Mouse (Mus musculus): ENCODE measurements around the gene Myod1. TPM values are rescaled to one million over a fixed set of nuclear protein-coding genes. Genes with fewer than 3 reads are reported as not detected.

The Myod1 gene
- polyA plus RNA-seq (2015; fragmentation: Nextera tagmentation; extraction: Ambion mirVana): 2.2 and 8.1 TPM in 2 replicates

- Histone ChIP-seq H3K9me3 (no peaks in the 10 kb centered on the region), H3K4me1 (replicated peaks) (peaks cover 27% of the 10 kb centered on the region), H3K27ac (replicated peaks) (no peak within 1 kb of the TSS), H3K4me3 (peak within 1 kb of the TSS; percentile 29), H3K4me2 (peak within 1 kb of the TSS; percentile 52), H3K9ac (peak within 1 kb of the TSS; percentile 35; the same call in 1 of the 2 replicates), H3K36me3 (no peaks in the 10 kb centered on the region), H3K27me3 (peaks cover 85% of the 10 kb centered on the region)
- ATAC-seq (ENCODE audit: low read depth): 0 out of 2 replicates have a peak, but pooled peaks have one; percentile 57
- 3% methylated on average over 44 of the region's 44 CpGs for WGBS
These were observed at the start of gene Myod1 for GRCm38 (mm10) chr7:46376172-46377007. TSS of gene Myod1 (plus strand) at chr7:46376474.

DNA sequence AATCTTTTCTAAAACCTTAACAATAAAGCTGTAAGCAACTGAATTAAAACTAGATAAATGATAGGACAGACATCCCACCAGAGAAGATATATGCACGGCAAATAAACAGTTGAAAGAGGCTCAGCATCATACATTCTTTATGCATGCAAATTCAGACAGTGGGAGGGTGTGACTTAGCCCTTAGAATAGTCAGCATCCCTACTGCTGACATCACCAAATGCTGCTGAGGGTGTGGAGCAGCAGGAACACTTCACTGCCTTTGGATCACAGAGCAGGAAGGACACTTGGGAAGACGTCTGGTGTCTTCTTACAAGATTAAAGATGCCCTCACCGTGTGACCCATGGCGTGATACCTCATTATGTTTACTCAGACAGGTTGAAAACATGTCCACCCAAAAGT lies 48.4 kb upstream of the Myod1 start:
- no peak overlapping the region for H3K4me2 ChIP-seq
- ATAC-seq (ENCODE audit: low read depth): no peak
- H3K9me3 ChIP-seq: no peaks in the 10 kb centered on the region
- 70% methylated on average over 4 of the region's 4 CpGs for WGBS
- no peak overlapping the region for H3K4me3 ChIP-seq
- H3K36me3 ChIP-seq: no peaks in the 10 kb centered on the region
- H3K9ac ChIP-seq: no peak overlapping the region
- H3K27me3 ChIP-seq: no peaks in the 10 kb centered on the region
- no peak overlapping the region for H3K27ac ChIP-seq (replicated peaks)
- H3K4me1 ChIP-seq (replicated peaks): no peaks in the 10 kb centered on the region

DNA sequence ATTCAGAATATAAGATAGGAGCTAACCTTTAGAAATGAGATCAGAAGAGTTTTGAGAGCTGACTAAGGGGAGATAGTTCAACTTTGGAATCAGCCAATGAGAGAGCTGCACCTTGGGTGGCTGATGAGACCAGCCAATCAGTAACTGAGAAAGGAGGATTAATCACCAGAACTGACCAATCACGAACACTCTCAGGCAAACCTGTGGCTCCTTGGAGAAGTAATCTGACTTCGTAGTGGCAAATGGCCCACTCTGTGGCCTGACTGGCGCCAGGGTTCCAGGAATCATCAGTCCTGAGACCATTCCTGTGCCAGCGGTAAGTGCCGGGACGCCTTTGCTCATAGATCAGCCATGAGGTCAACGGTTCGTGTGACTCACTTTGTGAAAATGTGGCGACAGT lies 38.9 kb upstream of the Myod1 start:
- 87% methylated on average over 9 of the region's 9 CpGs for WGBS
- Histone ChIP-seq H3K4me3 (no peak overlapping the region), H3K27me3 (0 out of 2 replicates have a peak, but pooled peaks cover 3% of the 10 kb centered on the region), H3K36me3 (no peaks in the 10 kb centered on the region), H3K9ac (no peak overlapping the region), H3K4me2 (no peak overlapping the region), H3K27ac (replicated peaks) (no peak overlapping the region), H3K9me3 (no peaks in the 10 kb centered on the region), H3K4me1 (replicated peaks) (no peaks in the 10 kb centered on the region)
- ATAC-seq (ENCODE audit: low read depth): no peak

GRCm38 (mm10) chr7:46339818-46340217 lies 36.5 kb upstream of the Myod1 start:
- H3K9me3 ChIP-seq: no peaks in the 10 kb centered on the region
- no peaks in the 10 kb centered on the region for H3K4me1 ChIP-seq (replicated peaks)
- H3K27ac ChIP-seq (replicated peaks): no peak overlapping the region
- no peak overlapping the region for H3K4me3 ChIP-seq
- H3K4me2 ChIP-seq: no peak overlapping the region
- no peak overlapping the region for H3K9ac ChIP-seq
- WGBS: 49% methylated on average over 3 of the region's 3 CpGs
- no peak for ATAC-seq (ENCODE audit: low read depth)
- no peaks in the 10 kb centered on the region for H3K36me3 ChIP-seq
- 0 out of 2 replicates have a peak, but pooled peaks cover 3% of the 10 kb centered on the region for H3K27me3 ChIP-seq

GRCm38 (mm10) chr7:46340295-46340694 lies 36.0 kb upstream of the Myod1 start:
- Histone ChIP-seq H3K27ac (replicated peaks) (no peak overlapping the region), H3K27me3 (0 out of 2 replicates have a peak, but pooled peaks cover 3% of the 10 kb centered on the region), H3K4me1 (replicated peaks) (no peaks in the 10 kb centered on the region), H3K36me3 (no peaks in the 10 kb centered on the region), H3K4me3 (no peak overlapping the region), H3K9me3 (no peaks in the 10 kb centered on the region), H3K4me2 (no peak overlapping the region), H3K9ac (no peak overlapping the region)
- WGBS: 81% methylated on average over 5 of the region's 5 CpGs
- no peak for ATAC-seq (ENCODE audit: low read depth)

DNA sequence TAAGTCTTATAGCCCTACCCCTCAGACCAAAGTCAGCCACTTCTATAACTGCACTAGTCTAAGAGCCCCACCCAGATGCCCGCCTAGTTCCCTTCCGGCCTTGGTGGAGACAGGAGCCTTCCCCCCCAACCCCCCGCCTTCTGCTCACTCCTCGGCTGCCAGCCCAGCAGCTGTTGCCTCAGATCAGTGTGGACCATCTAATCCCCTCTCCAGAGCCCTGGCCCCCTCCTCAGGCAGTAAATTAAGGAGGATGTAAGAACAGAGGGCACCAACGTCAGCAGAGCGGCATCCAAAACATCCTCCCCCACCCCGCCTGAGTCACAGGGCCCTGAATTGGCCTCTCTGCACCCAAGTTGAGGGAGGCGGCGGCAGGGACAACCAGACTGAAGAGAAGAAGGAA lies 34.8 kb upstream of the Myod1 start:
- WGBS: 85% methylated on average over 9 of the region's 9 CpGs

DNA sequence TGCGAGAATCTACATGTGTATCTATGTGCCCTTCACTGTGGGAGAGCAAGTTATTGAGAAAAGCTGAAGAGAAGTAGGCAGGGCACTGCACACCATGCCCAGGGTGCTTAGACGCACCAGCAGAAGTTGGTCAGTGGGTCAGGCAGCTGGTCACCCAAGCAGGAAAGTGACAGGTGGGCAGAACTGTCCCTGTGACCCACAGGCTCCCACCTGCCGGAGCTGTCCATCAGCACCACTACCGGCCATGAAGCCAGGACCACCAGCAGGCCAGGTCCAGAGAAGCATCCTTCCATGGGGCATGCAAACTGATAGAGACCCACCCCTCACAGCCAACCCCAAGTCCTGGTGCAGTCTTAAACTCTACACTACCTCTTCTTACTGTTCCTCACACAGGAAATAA lies 28.6 kb upstream of the Myod1 start:
- H3K36me3 ChIP-seq: no peaks in the 10 kb centered on the region
- 75% methylated on average over 4 of the region's 4 CpGs for WGBS
- H3K27ac ChIP-seq (replicated peaks): no peak overlapping the region
- peaks cover 8% of the 10 kb centered on the region for H3K4me1 ChIP-seq (replicated peaks)
- H3K9ac ChIP-seq: no peak overlapping the region
- no peaks in the 10 kb centered on the region for H3K9me3 ChIP-seq
- H3K27me3 ChIP-seq: peaks cover 53% of the 10 kb centered on the region
- no peak overlapping the region for H3K4me2 ChIP-seq
- ATAC-seq (ENCODE audit: low read depth): no peak
- no peak overlapping the region for H3K4me3 ChIP-seq

More for the DNA sequence above, 34.8 kb upstream of the Myod1 start:
- Histone ChIP-seq H3K36me3 (no peaks in the 10 kb centered on the region), H3K4me3 (no peak overlapping the region), H3K4me1 (replicated peaks) (no peaks in the 10 kb centered on the region), H3K9me3 (no peaks in the 10 kb centered on the region), H3K9ac (no peak overlapping the region), H3K27me3 (peaks cover 2% of the 10 kb centered on the region), H3K27ac (replicated peaks) (no peak overlapping the region), H3K4me2 (no peak overlapping the region)
- ATAC-seq (ENCODE audit: low read depth): no peak

GRCm38 (mm10) chr7:46348813-46349212 lies 27.5 kb upstream of the Myod1 start:
- 2% methylated on average over 32 of the region's 36 CpGs for WGBS
- Histone ChIP-seq H3K9ac (peak overlapping the region; percentile 53), H3K27ac (replicated peaks) (no peak overlapping the region), H3K9me3 (no peaks in the 10 kb centered on the region), H3K27me3 (peaks cover 53% of the 10 kb centered on the region), H3K4me1 (replicated peaks) (peaks cover 8% of the 10 kb centered on the region), H3K4me3 (peak overlapping the region; percentile 26), H3K4me2 (peak overlapping the region; percentile 52), H3K36me3 (no peaks in the 10 kb centered on the region)
- no peak for ATAC-seq (ENCODE audit: low read depth)

- Histone ChIP-seq H3K4me2 (no peak overlapping the region), H3K4me1 (replicated peaks) (peaks cover 8% of the 10 kb centered on the region), H3K9ac (no peak overlapping the region), H3K27me3 (peaks cover 53% of the 10 kb centered on the region), H3K36me3 (no peaks in the 10 kb centered on the region), H3K4me3 (no peak overlapping the region), H3K9me3 (no peaks in the 10 kb centered on the region), H3K27ac (replicated peaks) (no peak overlapping the region)
- no peak for ATAC-seq (ENCODE audit: low read depth)
- 57% methylated on average over 9 of the region's 9 CpGs for WGBS
These were observed 26.1 kb upstream of the Myod1 start for GRCm38 (mm10) chr7:46350119-46350702.

DNA sequence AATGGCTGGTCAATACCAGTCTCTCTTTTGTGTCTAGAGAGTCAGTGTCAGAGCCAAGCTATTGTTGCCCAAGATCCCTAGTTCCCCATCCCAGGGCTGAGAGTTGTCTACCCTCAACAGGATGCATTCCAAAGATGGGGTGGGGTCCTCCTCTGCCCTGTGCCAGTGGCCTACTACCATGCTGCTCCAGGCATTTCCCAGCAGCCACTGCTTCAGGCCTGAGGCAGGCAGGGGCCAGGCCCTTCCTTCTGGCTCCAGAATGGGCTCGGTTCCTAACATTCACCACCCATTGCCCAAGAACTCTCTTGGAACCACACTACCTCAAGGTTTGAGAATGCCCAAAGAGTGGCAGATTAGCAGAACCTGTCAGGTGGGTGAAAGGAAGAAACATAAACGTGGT lies 23.5 kb upstream of the Myod1 start:
- H3K9me3 ChIP-seq: no peaks in the 10 kb centered on the region
- H3K4me3 ChIP-seq: no peak overlapping the region
- H3K27me3 ChIP-seq: peaks cover 39% of the 10 kb centered on the region
- H3K27ac ChIP-seq (replicated peaks): no peak overlapping the region
- no peak overlapping the region for H3K9ac ChIP-seq
- no peaks in the 10 kb centered on the region for H3K36me3 ChIP-seq
- H3K4me2 ChIP-seq: no peak overlapping the region
- peaks cover 8% of the 10 kb centered on the region for H3K4me1 ChIP-seq (replicated peaks)
- ATAC-seq (ENCODE audit: low read depth): no peak
- WGBS: 74% methylated on average over 2 of the region's 2 CpGs

GRCm38 (mm10) chr7:46353216-46353615 lies 23.1 kb upstream of the Myod1 start:
- H3K4me3 ChIP-seq: no peak overlapping the region
- no peak overlapping the region for H3K27ac ChIP-seq (replicated peaks)
- H3K36me3 ChIP-seq: no peaks in the 10 kb centered on the region
- no peaks in the 10 kb centered on the region for H3K9me3 ChIP-seq
- WGBS: 60% methylated on average over 8 of the region's 8 CpGs
- no peak for ATAC-seq (ENCODE audit: low read depth)
- H3K4me1 ChIP-seq (replicated peaks): peaks cover 8% of the 10 kb centered on the region
- H3K27me3 ChIP-seq: peaks cover 34% of the 10 kb centered on the region
- no peak overlapping the region for H3K9ac ChIP-seq
- H3K4me2 ChIP-seq: no peak overlapping the region

DNA sequence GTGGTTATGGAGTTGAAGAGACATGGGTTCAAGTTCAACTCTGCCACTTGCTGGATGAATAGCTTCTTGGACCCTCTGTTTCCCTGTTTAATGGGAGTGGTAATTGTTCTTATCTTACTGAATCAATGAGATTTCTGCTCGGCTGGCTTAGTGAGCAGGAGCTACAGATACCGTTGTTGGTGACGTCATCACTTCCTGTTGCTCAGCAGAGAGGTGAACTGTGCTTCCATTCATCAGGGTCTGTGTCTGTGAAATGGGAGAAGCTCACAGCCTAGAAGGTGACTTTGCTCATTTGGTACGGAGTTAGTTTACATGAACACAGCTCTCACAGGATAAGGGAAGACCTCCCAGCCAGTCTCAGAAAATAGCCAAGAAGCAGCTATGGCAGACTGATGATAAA lies 22.4 kb upstream of the Myod1 start:
- Histone ChIP-seq H3K27me3 (peaks cover 28% of the 10 kb centered on the region), H3K4me3 (no peak overlapping the region), H3K9me3 (no peaks in the 10 kb centered on the region), H3K36me3 (no peaks in the 10 kb centered on the region), H3K4me2 (no peak overlapping the region), H3K4me1 (replicated peaks) (peaks cover 3% of the 10 kb centered on the region), H3K27ac (replicated peaks) (no peak overlapping the region), H3K9ac (no peak overlapping the region)
- 80% methylated on average over 4 of the region's 4 CpGs for WGBS
- ATAC-seq (ENCODE audit: low read depth): no peak
